Comparison of ENCODE assay signal across 11 mouse cellular contexts in the genomic region with DNA sequence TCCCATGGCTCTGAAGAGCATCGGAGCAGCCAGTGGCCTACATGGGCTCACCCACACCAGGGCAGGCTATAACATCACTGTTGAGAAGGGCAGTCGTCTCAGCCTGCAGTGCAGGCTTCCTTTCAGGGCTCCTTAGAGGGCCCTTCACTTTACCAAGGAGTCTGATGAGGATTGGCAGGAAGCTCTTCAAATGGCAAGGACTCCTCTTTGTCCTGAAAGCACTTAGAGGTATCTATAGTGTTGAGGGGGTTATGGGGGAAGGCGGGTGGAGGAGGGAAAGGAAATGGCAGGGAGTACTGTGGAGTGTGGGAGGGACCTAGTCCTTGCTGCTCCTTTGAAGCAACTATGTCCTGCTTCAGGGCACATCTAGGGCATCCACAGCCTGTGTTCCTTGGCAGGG.
"Had no signal": no experiment of that assay in that cellular context is flagged by ENCODE, and none has a peak within 500 bp of the region (broad histone marks: within the 10 kb centered on the region; RNA-seq: fewer than 3 reads in every experiment).

No protein-coding gene starts in this region.

- H3K9me3 ChIP-seq: liver, embryonic 13.5 days; midbrain, embryonic 13.5 days; neural tube, embryonic 15.5 days had no signal

- H3K4me3 ChIP-seq: liver, embryonic 13.5 days; midbrain, embryonic 13.5 days; neural tube, embryonic 15.5 days had no signal

- H3K36me3 ChIP-seq: liver, embryonic 13.5 days; midbrain, embryonic 13.5 days; neural tube, embryonic 15.5 days had no signal

- H3K9ac ChIP-seq: liver, embryonic 13.5 days; liver, postnatal 0 days; midbrain, embryonic 13.5 days; neural tube, embryonic 15.5 days had no signal

- H3K4me1 ChIP-seq: liver, embryonic 13.5 days; midbrain, embryonic 13.5 days; neural tube, embryonic 15.5 days had no signal

- H3K4me2 ChIP-seq: liver, embryonic 13.5 days; midbrain, embryonic 13.5 days; neural tube, embryonic 15.5 days had no signal

- H3K27ac ChIP-seq: liver, embryonic 13.5 days; midbrain, embryonic 13.5 days; neural tube, embryonic 15.5 days had no signal

- DNase-seq: kidney, adult 11 months; kidney, adult 9 months; kidney, postnatal 10 days; liver; liver, embryonic 13.5 days; liver, postnatal 0 days; right cerebral cortex, adult 18-20 months; right cerebral cortex, postnatal 25 days; thymus, postnatal 4 days had no signal

- H3K27me3 ChIP-seq: liver, embryonic 13.5 days; midbrain, embryonic 13.5 days; neural tube, embryonic 15.5 days had no signal

- ATAC-seq: liver, postnatal 0 days; midbrain, embryonic 13.5 days had no signal
